1 mouse cellular context compared by ENCODE assay signal in the genomic region with DNA sequence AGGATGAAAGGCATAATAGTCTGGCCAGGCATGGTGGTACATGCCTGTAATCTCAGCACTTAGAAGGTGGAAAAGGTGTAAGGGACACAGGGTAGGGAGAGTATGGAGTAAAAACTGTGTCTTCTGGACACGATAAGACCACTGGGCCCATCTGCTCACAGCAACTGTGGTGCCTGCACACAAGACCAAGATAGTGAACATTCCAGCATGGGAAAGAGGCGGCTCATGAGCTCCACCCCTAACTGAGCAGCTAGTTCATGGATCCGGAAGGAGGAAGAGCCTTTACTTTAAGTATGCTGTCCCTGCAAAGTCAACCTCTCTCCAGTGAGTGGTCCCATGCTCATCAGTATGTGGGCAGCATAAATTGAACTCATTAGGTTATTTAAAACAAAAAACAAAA.
TF ChIP-seq lines count a peak whose summit lies in the region.

No protein-coding gene starts in this region.

TF ChIP-seq in myocyte, 11 proteins besides CTCF, POLR2A, EP300 and RAD21 (continued from another document):
- TF ChIP-seq MYOG (IDR thresholded peaks at IDR 0.05; ENCODE audit: control insufficient read depth in 1 of 3, insufficient read depth in 1 of 3, insufficient read length in 2 of 3, low read depth in 2 of 3) (peak in 1 of 3 experiments; percentile 73), USF1 (IDR thresholded peaks at IDR 0.05; ENCODE audit: low read depth) (no peak)
